Mouse (Mus musculus) forebrain, embryonic 16.5 days (tissue): ENCODE data around the gene Vmn2r80. TPM values are rescaled to one million over a fixed set of nuclear protein-coding genes. Genes with fewer than 3 reads are reported as not detected.
"Not testable (repeated sequence)": the region's sequence is repeated elsewhere in the genome, so short reads cannot be mapped to it uniquely, and the experiment has no call there.

Source experiments
- ATAC-seq: fragments of 200-750 bp; cut with Nextera tagmentation; 2 replicates; pipeline ENCODE4 v1.8.0; 2017; ENCODE audit warnings: mild to moderate bottlenecking, moderate library complexity
- H3K27ac ChIP-seq: fragments of 300-500 bp; sonication (generic); 2 replicates; pipeline ENCODE4 v1.5.1; 2014; ENCODE audit warnings: low read length, control low read depth
- H3K27me3 ChIP-seq: fragments of 300-500 bp; sonication (generic); replicated peaks from 2 replicates; pipeline ENCODE4 v1.6.1; 2014; ENCODE audit warnings: low read length; ENCODE audit not compliant: control insufficient read depth, insufficient read depth
- H3K36me3 ChIP-seq: fragments of 300-500 bp; sonication (generic); 2 replicates; pipeline ENCODE4 v1.6.1; 2014; ENCODE audit not compliant: control insufficient read depth, insufficient read depth
- H3K4me1 ChIP-seq: fragments of 300-500 bp; sonication (generic); replicated peaks from 2 replicates; pipeline ENCODE4 v1.6.1; 2014; ENCODE audit warnings: low read length; ENCODE audit not compliant: control insufficient read depth, insufficient read depth
- H3K4me2 ChIP-seq: fragments of 300-500 bp; sonication (generic); 2 replicates; pipeline ENCODE4 v1.6.1; 2014; ENCODE audit warnings: mild to moderate bottlenecking, low read length, control low read depth
- H3K4me3 ChIP-seq: fragments of 300-500 bp; sonication (generic); replicated peaks from 2 replicates; pipeline ENCODE4 v1.5.1; 2014; ENCODE audit warnings: mild to moderate bottlenecking, low read length, control low read depth
- H3K9ac ChIP-seq: fragments of 300-500 bp; sonication (generic); replicated peaks from 2 replicates; pipeline ENCODE4 v1.6.1; 2014; ENCODE audit warnings: low read depth, low read length, control low read depth
- H3K9me3 ChIP-seq: fragments of 300-500 bp; sonication (generic); 2 replicates; pipeline ENCODE4 v1.6.1; 2016; ENCODE audit warnings: low read length; ENCODE audit not compliant: control insufficient read depth
- WGBS: fragments of 180-500 bp; shearing (Covaris S2); extraction: QIAGEN DNeasy Blood & Tissue Kit; methylation state at CpG from one replicate; pipeline ENCODE4 v1.1.7; 2014; 5-methylcytosine and 5-hydroxymethylcytosine counted together
- polyA plus RNA-seq: library from polyadenylated mRNA; unstranded; fragments of >200 nt; fragmentation: Nextera tagmentation; extraction: Ambion mirVana; gene quantifications from 2 replicates; pipeline ENCODE4 v1.2.1, GENCODE M21; 2015

Gene Vmn2r80
- polyA plus RNA-seq: not detected in 2 replicates

- not testable (repeated sequence) for H3K36me3 ChIP-seq, H3K27ac ChIP-seq, H3K4me1 ChIP-seq, H3K4me2 ChIP-seq, H3K4me3 ChIP-seq, H3K27me3 ChIP-seq, H3K9me3 ChIP-seq, H3K9ac ChIP-seq, ATAC-seq
- WGBS: 74% methylated on average over 4 of the region's 4 CpGs
These were observed at the start of gene Vmn2r80 for GRCm38 (mm10) chr10:79148469-79148868. Vmn2r80 (plus strand) TSS chr10:79148769.

DNA sequence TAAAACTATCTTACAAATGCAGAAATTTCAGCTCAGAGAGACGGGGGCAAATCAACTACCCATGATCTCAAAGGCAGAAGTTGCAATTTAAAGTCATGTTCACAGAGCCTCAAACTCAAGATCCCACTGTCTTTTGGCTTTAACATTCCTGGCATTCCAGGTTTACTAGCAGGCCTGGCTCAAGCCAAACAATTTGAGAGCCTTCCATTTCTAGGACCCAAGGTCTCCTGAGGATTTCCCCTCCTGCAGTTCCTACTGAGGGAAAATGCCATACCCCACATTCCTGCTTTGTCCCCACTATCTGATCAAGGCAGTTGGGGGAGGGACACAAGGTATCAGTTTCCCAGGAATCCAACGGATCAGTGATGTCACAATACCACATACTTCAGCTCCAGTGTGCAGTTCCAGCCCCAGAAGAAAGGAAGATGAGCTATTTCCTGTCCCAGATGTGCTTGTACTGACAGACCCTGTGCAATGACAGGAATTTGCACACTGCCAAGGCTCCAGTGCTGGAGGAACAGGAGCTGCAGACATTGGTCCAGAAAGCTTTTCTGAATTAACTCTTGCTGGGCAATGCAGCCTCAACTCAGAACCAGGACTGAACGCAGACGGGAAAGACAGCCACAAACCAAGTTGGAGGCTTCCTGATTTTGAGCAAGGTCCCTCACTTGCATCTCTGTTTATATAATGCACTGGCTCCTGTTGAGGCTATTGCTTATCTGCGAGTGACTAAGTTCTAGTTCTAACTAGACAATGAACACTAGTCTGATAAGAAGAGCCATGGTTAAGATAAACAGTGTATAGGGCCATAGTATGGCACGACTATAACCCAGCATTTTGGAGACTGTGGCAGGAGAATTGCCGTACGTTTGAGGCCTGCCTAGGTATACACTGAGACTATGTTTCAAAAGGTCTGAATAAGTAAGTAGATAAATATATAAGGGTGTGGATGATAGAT lies 42.0 kb upstream of the Vmn2r80 start:
- no peak for ATAC-seq
- Histone ChIP-seq H3K4me2 (no peak overlapping the region), H3K9me3 (no peaks in the 10 kb centered on the region), H3K4me1 (no peaks in the 10 kb centered on the region), H3K4me3 (no peak overlapping the region), H3K27me3 (no peaks in the 10 kb centered on the region), H3K9ac (no peak overlapping the region), H3K36me3 (no peaks in the 10 kb centered on the region), H3K27ac (no peak overlapping the region)
- WGBS: 71% methylated on average over 8 of the region's 8 CpGs

DNA sequence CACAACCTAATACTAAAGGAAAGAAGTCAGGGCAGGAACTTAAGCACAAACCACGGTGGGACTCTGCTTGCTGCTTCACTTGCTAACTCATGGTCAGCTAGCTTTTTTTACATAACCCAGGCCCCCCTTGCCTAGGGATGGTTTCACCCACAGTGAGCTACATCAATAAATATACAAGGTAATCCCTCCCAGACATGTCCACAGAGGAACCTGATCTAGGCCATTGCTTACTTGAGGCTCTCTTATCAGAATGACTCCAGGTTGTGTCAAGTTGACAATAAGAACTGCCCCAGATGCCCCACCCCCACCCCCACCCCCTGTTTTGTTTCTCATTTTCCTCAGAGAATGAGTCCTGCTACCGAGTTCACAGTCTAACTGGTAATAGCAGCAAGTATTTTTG lies 41.0 kb upstream of the Vmn2r80 start:
- Histone ChIP-seq H3K9ac (no peak overlapping the region), H3K4me2 (no peak overlapping the region), H3K4me1 (no peaks in the 10 kb centered on the region), H3K27me3 (no peaks in the 10 kb centered on the region), H3K4me3 (no peak overlapping the region), H3K27ac (no peak overlapping the region), H3K36me3 (no peaks in the 10 kb centered on the region), H3K9me3 (no peaks in the 10 kb centered on the region)
- no peak for ATAC-seq
- WGBS: 78% methylated on average over 2 of the region's 2 CpGs

GRCm38 (mm10) chr10:79109156-79109555 lies 39.4 kb upstream of the Vmn2r80 start:
- Histone ChIP-seq H3K4me2 (no peak overlapping the region), H3K36me3 (no peaks in the 10 kb centered on the region), H3K9me3 (no peaks in the 10 kb centered on the region), H3K27me3 (no peaks in the 10 kb centered on the region), H3K4me3 (no peak overlapping the region), H3K4me1 (no peaks in the 10 kb centered on the region), H3K27ac (no peak overlapping the region), H3K9ac (no peak overlapping the region)
- WGBS: 83% methylated on average over 1 of the region's 1 CpGs
- no peak for ATAC-seq

- no peak overlapping the region for H3K27ac ChIP-seq
- no peaks in the 10 kb centered on the region for H3K36me3 ChIP-seq
- no peaks in the 10 kb centered on the region for H3K27me3 ChIP-seq
- H3K9me3 ChIP-seq: no peaks in the 10 kb centered on the region
- ATAC-seq: no peak
- 88% methylated on average over 5 of the region's 5 CpGs for WGBS
- H3K9ac ChIP-seq: no peak overlapping the region
- no peak overlapping the region for H3K4me3 ChIP-seq
- H3K4me2 ChIP-seq: no peak overlapping the region
- no peaks in the 10 kb centered on the region for H3K4me1 ChIP-seq
These were observed 38.1 kb upstream of the Vmn2r80 start for GRCm38 (mm10) chr10:79110482-79110881.

GRCm38 (mm10) chr10:79115085-79115484 lies 33.5 kb upstream of the Vmn2r80 start:
- Histone ChIP-seq H3K27ac (no peak overlapping the region), H3K4me3 (no peak overlapping the region), H3K36me3 (no peaks in the 10 kb centered on the region), H3K4me1 (no peaks in the 10 kb centered on the region), H3K4me2 (no peak overlapping the region), H3K9ac (no peak overlapping the region), H3K27me3 (no peaks in the 10 kb centered on the region), H3K9me3 (no peaks in the 10 kb centered on the region)
- 72% methylated on average over 1 of the region's 1 CpGs for WGBS
- no peak for ATAC-seq

DNA sequence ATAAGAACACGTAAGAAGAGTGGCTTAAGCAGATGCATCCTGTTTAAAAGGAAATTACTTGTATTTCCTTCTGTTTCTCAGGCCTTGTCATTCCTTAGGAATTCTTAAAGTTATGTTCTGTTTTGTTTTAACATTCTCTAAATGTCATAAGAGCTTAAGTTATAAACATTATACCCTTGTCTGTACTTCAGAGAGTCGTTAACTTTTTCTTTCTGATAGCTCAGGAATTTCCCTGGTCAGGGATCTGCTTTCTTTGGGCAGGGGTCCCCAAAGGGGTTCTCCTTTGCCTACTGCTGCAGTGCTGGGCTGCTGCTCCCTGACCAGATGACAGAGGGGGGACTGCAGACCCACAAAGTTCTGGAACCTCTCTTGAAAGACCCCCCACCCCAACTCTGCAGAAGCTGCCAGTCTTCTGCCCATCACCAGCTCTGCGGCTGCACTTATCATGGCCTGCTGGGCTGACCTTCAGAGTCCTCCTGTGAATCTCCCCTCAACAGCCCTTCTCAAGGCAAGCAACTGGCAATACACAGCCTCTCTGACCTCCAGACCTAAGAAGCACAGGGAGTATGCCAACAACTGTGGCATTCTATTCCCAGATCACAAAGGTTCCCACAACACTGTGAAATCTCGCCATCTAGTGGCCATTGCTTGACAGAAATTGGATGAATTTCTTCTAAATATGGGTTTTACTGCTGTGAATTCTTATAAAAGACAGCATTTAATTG lies 32.3 kb upstream of the Vmn2r80 start:
- H3K9ac ChIP-seq: no peak overlapping the region
- H3K9me3 ChIP-seq: no peaks in the 10 kb centered on the region
- no peak overlapping the region for H3K4me3 ChIP-seq
- no peaks in the 10 kb centered on the region for H3K36me3 ChIP-seq
- peak; percentile 57; the same call in 1 of the 2 replicates for ATAC-seq
- no peak overlapping the region for H3K27ac ChIP-seq
- no peak overlapping the region for H3K4me2 ChIP-seq
- 52% methylated on average over 4 of the region's 4 CpGs for WGBS
- H3K27me3 ChIP-seq: no peaks in the 10 kb centered on the region
- H3K4me1 ChIP-seq: no peaks in the 10 kb centered on the region

DNA sequence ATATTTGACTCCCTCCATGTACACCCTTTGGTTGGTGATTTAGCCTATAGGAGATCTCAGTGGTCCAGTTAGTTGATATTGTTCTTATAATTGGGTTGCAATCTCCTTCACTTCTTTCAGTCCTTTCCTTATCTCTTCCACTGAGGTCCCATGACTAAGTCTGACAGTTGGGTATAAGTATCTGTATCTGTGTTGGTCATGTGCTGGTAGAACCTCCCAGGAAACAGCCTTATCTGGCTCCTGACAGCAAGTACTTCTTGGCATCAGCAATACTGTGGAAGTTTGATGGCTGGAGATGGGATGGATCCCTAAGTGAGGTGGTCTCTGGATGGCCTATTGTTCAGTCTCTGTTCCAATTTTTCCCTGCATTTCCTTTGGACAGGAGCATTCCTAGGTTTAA lies 3.0 kb downstream of the Vmn2r80 start:
- no peaks in the 10 kb centered on the region for H3K9me3 ChIP-seq
- H3K4me3 ChIP-seq: no peak overlapping the region
- no peak overlapping the region for H3K9ac ChIP-seq
- H3K4me2 ChIP-seq: no peak overlapping the region
- no peak overlapping the region for H3K27ac ChIP-seq
- H3K36me3 ChIP-seq: no peaks in the 10 kb centered on the region
- ATAC-seq: no peak
- H3K27me3 ChIP-seq: no peaks in the 10 kb centered on the region
- H3K4me1 ChIP-seq: no peaks in the 10 kb centered on the region

GRCm38 (mm10) chr10:79199973-79200372 lies 51.4 kb downstream of the Vmn2r80 start:
- not testable (repeated sequence) for H3K4me3 ChIP-seq, H3K27ac ChIP-seq, H3K36me3 ChIP-seq, H3K27me3 ChIP-seq, H3K4me2 ChIP-seq, ATAC-seq, H3K9me3 ChIP-seq, H3K4me1 ChIP-seq, H3K9ac ChIP-seq
- 85% methylated on average over 1 of the region's 1 CpGs for WGBS
